In genomic region chr12:79647976-79648375, GRCm38 (mm10) we compare ENCODE assay signal across 31 mouse cellular contexts.
DNase-seq lines count a peak whose midpoint lies in the region; ATAC-seq lines count a peak whose summit lies in the region.
"Had no signal": no experiment of that assay in that cellular context is flagged by ENCODE, and none has a peak within 500 bp of the region (broad histone marks: within the 10 kb centered on the region; RNA-seq: fewer than 3 reads in every experiment).

No protein-coding gene starts in this region.

- no peak overlapping the region for H3K4me2 ChIP-seq in forebrain, embryonic 11.5 days (ENCODE audit: low read depth, low read length, severe bottlenecking)
- H3K4me2 ChIP-seq in midbrain, embryonic 15.5 days = no peak overlapping the region
- no peak overlapping the region for H3K4me2 ChIP-seq in embryonic facial prominence, embryonic 15.5 days (replicated peaks)
- H3K4me2 ChIP-seq: intestine, embryonic 15.5 days; limb, embryonic 15.5 days; liver, embryonic 13.5 days; midbrain, embryonic 13.5 days; neural tube, embryonic 15.5 days had no signal

- peak overlapping the region; percentile 78 for H3K27ac ChIP-seq in forebrain, embryonic 10.5 days
- H3K27ac ChIP-seq in forebrain, embryonic 11.5 days (ENCODE audit: low read depth, low read length) = no peak overlapping the region
- H3K27ac ChIP-seq in midbrain, embryonic 10.5 days (replicated peaks) = peak overlapping the region; percentile 73
- no peak overlapping the region for H3K27ac ChIP-seq in midbrain, embryonic 15.5 days
- peak overlapping the region; percentile 78 for H3K27ac ChIP-seq in embryonic facial prominence, embryonic 15.5 days (replicated peaks)
- H3K27ac ChIP-seq: intestine, embryonic 15.5 days; liver, embryonic 13.5 days; neural tube, embryonic 15.5 days had no signal

- H3K27me3 ChIP-seq in forebrain, embryonic 10.5 days (ENCODE audit: poor library complexity, severe bottlenecking) = no peaks in the 10 kb centered on the region
- H3K27me3 ChIP-seq in forebrain, embryonic 11.5 days (ENCODE audit: control insufficient read depth, insufficient read depth, low read length) = no peaks in the 10 kb centered on the region
- no peaks in the 10 kb centered on the region for H3K27me3 ChIP-seq in midbrain, embryonic 10.5 days (ENCODE audit: low read depth, poor library complexity, severe bottlenecking)
- H3K27me3 ChIP-seq in midbrain, embryonic 15.5 days (replicated peaks) = no peaks in the 10 kb centered on the region
- no peaks in the 10 kb centered on the region for H3K27me3 ChIP-seq in embryonic facial prominence, embryonic 15.5 days
- H3K27me3 ChIP-seq: intestine, embryonic 15.5 days; limb, embryonic 15.5 days; liver, embryonic 13.5 days; megakaryocyte, embryonic 14.5 days; midbrain, embryonic 13.5 days; neural tube, embryonic 15.5 days had no signal

- ATAC-seq in forebrain, embryonic 11.5 days (replicated peaks; ENCODE audit: low FRiP score) = no peak
- ATAC-seq in midbrain, embryonic 15.5 days (replicated peaks) = no peak
- no peak for ATAC-seq in embryonic facial prominence, embryonic 15.5 days (ENCODE audit: insufficient number of reproducible peaks, low FRiP score, low TSS enrichment, low read depth)
- ATAC-seq: forebrain, embryonic 14.5 days; hindbrain, embryonic 16.5 days; lung, postnatal 0 days; midbrain, embryonic 13.5 days had no signal

- no peaks in the 10 kb centered on the region for H3K9me3 ChIP-seq in forebrain, embryonic 10.5 days
- H3K9me3 ChIP-seq in forebrain, embryonic 11.5 days (ENCODE audit: control insufficient read depth, low read length) = no peaks in the 10 kb centered on the region
- H3K9me3 ChIP-seq in midbrain, embryonic 10.5 days (replicated peaks) = no peaks in the 10 kb centered on the region
- H3K9me3 ChIP-seq in midbrain, embryonic 15.5 days = no peaks in the 10 kb centered on the region
- no peaks in the 10 kb centered on the region for H3K9me3 ChIP-seq in embryonic facial prominence, embryonic 15.5 days (replicated peaks)
- H3K9me3 ChIP-seq: intestine, embryonic 15.5 days; limb, embryonic 10.5 days; limb, embryonic 15.5 days; liver, embryonic 13.5 days; megakaryocyte, embryonic 14.5 days; midbrain, embryonic 13.5 days; neural tube, embryonic 15.5 days had no signal

- no peak overlapping the region for H3K9ac ChIP-seq in forebrain, embryonic 11.5 days (ENCODE audit: low read length)
- H3K9ac ChIP-seq in midbrain, embryonic 15.5 days = no peak overlapping the region
- no peak overlapping the region for H3K9ac ChIP-seq in embryonic facial prominence, embryonic 15.5 days
- H3K9ac ChIP-seq: intestine, embryonic 15.5 days; limb, embryonic 15.5 days; liver, embryonic 13.5 days; midbrain, embryonic 13.5 days; neural tube, embryonic 15.5 days had no signal

- H3K36me3 ChIP-seq in forebrain, embryonic 10.5 days (replicated peaks) = no peaks in the 10 kb centered on the region
- no peaks in the 10 kb centered on the region for H3K36me3 ChIP-seq in forebrain, embryonic 11.5 days (ENCODE audit: control insufficient read depth, insufficient read depth, low read length)
- no peaks in the 10 kb centered on the region for H3K36me3 ChIP-seq in midbrain, embryonic 10.5 days
- no peaks in the 10 kb centered on the region for H3K36me3 ChIP-seq in midbrain, embryonic 15.5 days (replicated peaks)
- no peaks in the 10 kb centered on the region for H3K36me3 ChIP-seq in embryonic facial prominence, embryonic 15.5 days
- H3K36me3 ChIP-seq: intestine, embryonic 15.5 days; limb, embryonic 10.5 days; limb, embryonic 15.5 days; liver, embryonic 13.5 days; midbrain, embryonic 13.5 days; neural tube, embryonic 15.5 days had no signal

- no peak overlapping the region for H3K4me3 ChIP-seq in forebrain, embryonic 10.5 days
- H3K4me3 ChIP-seq in forebrain, embryonic 11.5 days (ENCODE audit: low read depth, low read length) = no peak overlapping the region
- no peak overlapping the region for H3K4me3 ChIP-seq in midbrain, embryonic 10.5 days
- no peak overlapping the region for H3K4me3 ChIP-seq in midbrain, embryonic 15.5 days
- no peak overlapping the region for H3K4me3 ChIP-seq in embryonic facial prominence, embryonic 15.5 days (replicated peaks)
- H3K4me3 ChIP-seq: erythroblast, embryonic 14.5 days; intestine, embryonic 15.5 days; limb, embryonic 10.5 days; limb, embryonic 15.5 days; liver, embryonic 13.5 days; midbrain, embryonic 13.5 days; neural tube, embryonic 15.5 days had no signal

- peaks cover 28% of the 10 kb centered on the region for H3K4me1 ChIP-seq in forebrain, embryonic 10.5 days
- H3K4me1 ChIP-seq in forebrain, embryonic 11.5 days (replicated peaks; ENCODE audit: control insufficient read depth, insufficient read depth, low read length) = peaks cover 6% of the 10 kb centered on the region
- H3K4me1 ChIP-seq in midbrain, embryonic 10.5 days = peaks cover 25% of the 10 kb centered on the region
- no peaks in the 10 kb centered on the region for H3K4me1 ChIP-seq in midbrain, embryonic 15.5 days
- peaks cover 16% of the 10 kb centered on the region for H3K4me1 ChIP-seq in embryonic facial prominence, embryonic 15.5 days
- H3K4me1 ChIP-seq: neural tube, embryonic 15.5 days had no signal

- DNase-seq in forebrain, embryonic 10.5 days (ENCODE audit: extremely low spot score, low spot score) = no peak
- DNase-seq in forebrain, embryonic 11.5 days (ENCODE audit: low spot score) = no peak
- no peak for DNase-seq in midbrain, embryonic 10.5 days (ENCODE audit: low spot score)
- DNase-seq in NIH3T3 (ENCODE audit: low read depth) = peak; percentile 65
- no peak for DNase-seq in embryo, embryonic 9.5 days (ENCODE audit: extremely low spot score)
- DNase-seq in neural tube, embryonic 10.5 days (ENCODE audit: extremely low spot score, low spot score) = no peak
- DNase-seq: adrenal gland, postnatal 36 days; cerebellum, adult 9-10 months; cerebellum, postnatal 36 days; embryo, embryonic 11 days; heart, postnatal 14 days; kidney, adult 2 months; kidney, postnatal 10 days; layer of hippocampus, postnatal 36 days; liver, embryonic 13.5 days; lung, adult 18-20 months; lung, postnatal 4 days; right cerebral cortex, postnatal 14 days; thymus, postnatal 25 days had no signal

- 89% methylated on average over 5 of the region's 5 CpGs for WGBS in forebrain, embryonic 10.5 days
- whole genome bisulfite sequencing in forebrain, embryonic 11.5 days = 84% methylated on average over 5 of the region's 5 CpGs
- WGBS in midbrain, embryonic 10.5 days = 86% methylated on average over 5 of the region's 5 CpGs
- WGBS in midbrain, embryonic 15.5 days = 73% methylated on average over 5 of the region's 5 CpGs
- 47% methylated on average over 5 of the region's 5 CpGs for WGBS in embryonic facial prominence, embryonic 15.5 days

Comparison
In these comparisons a context has a peak if more than half of its experiments do, and no peak if none do; other contexts are left out.
1. H3K27ac ChIP-seq: peak in forebrain, embryonic 10.5 days (single experiment), midbrain, embryonic 10.5 days (single experiment) and embryonic facial prominence, embryonic 15.5 days (single experiment); none in forebrain, embryonic 11.5 days (single experiment) and midbrain, embryonic 15.5 days (single experiment).